Mouse (Mus musculus) cerebellum, postnatal 4 days (tissue): ENCODE data around the gene Erap1.
"Not testable (repeated sequence)": the region's sequence is repeated elsewhere in the genome, so short reads cannot be mapped to it uniquely, and the experiment has no call there.

Source experiments
- DNase-seq, 2 experiments: peaks; one replicate each; pipeline ENCODE4 v3.0.0; 2022; ENCODE audit warnings: low spot score in 2 of 2, mixed read lengths in 1 of 2

Gene Erap1

GRCm38 (mm10) chr13:74638793-74639711 lies at the start of gene Erap1:
Gene Erap1 (plus strand): TSS chr13:74639568.
- DNase-seq = peak in 1 of 2 experiments; percentile 20

GRCm38 (mm10) chr13:74591401-74591821 lies 48.0 kb upstream of the Erap1 start:
- not testable (repeated sequence) for DNase-seq

- DNase-seq = not testable (repeated sequence)
Measured at GRCm38 (mm10) chr13:74591828-74592227, 47.5 kb upstream of the Erap1 start.

GRCm38 (mm10) chr13:74597022-74597421 lies 42.3 kb upstream of the Erap1 start:
- DNase-seq = not testable (repeated sequence)

GRCm38 (mm10) chr13:74601776-74602175 lies 37.6 kb upstream of the Erap1 start:
- not testable (repeated sequence) for DNase-seq

GRCm38 (mm10) chr13:74617163-74618019 lies 22.0 kb upstream of the Erap1 start:
- peak; percentile 37 to 65 for DNase-seq

- no peak for DNase-seq
Measured at GRCm38 (mm10) chr13:74632327-74632726, 7.0 kb upstream of the Erap1 start.

GRCm38 (mm10) chr13:74632857-74633256 lies 6.5 kb upstream of the Erap1 start:
- no peak for DNase-seq

- peak; percentile 45 to 72 for DNase-seq
Measured at GRCm38 (mm10) chr13:74639712-74640522, 549 bp downstream of the Erap1 start.

- not testable (repeated sequence) for DNase-seq
Measured at GRCm38 (mm10) chr13:74640523-74640920, 1.2 kb downstream of the Erap1 start.

GRCm38 (mm10) chr13:74695497-74696193 lies 56.3 kb downstream of the Erap1 start:
- DNase-seq = no peak

GRCm38 (mm10) chr13:74696225-74696624 lies 56.9 kb downstream of the Erap1 start:
- no peak for DNase-seq

GRCm38 (mm10) chr13:74719002-74719401 lies 79.6 kb downstream of the Erap1 start:
- DNase-seq = no peak

- DNase-seq = no peak
Measured at GRCm38 (mm10) chr13:74733726-74734125, 94.4 kb downstream of the Erap1 start.

- no peak for DNase-seq
Measured at GRCm38 (mm10) chr13:74735834-74736233, 96.5 kb downstream of the Erap1 start.

GRCm38 (mm10) chr13:74736396-74736795 lies 97.0 kb downstream of the Erap1 start:
- DNase-seq = no peak
